Mouse (Mus musculus): ENCODE data around the gene Cyren. TPM values are rescaled to one million over a fixed set of nuclear protein-coding genes. Genes with fewer than 3 reads are reported as not detected.
A peak's percentile ranks its signal among the peaks of the same experiment; 100 is the strongest.

The Cyren gene
- polyA plus RNA-seq, 1 experiment from 2014 or later = 11.4 TPM

DNA sequence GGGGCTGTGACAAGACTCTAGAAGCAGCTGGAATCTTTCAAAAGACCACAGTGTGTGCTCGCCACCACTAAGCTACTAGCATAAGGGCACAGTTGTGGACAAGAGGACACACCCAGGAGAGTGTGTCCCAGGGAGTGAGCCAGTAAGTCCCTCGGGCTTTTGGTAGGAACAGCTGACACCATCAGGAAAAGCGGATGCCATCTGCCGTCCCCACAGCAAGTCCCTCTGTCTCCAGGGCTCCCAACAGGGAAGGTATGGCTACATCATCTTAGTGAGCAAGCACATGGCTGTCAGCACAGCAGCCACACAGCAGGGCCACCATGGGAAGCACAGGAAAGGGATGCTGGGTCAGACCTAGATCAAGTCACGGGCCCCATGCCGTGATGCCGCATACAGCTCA is 17.7 kb upstream of the Cyren start:
- no peak for ATAC-seq (replicated peaks)
- Histone ChIP-seq H3K36me3 (peaks cover 46% of the 10 kb centered on the region), H3K27ac (replicated peaks) (no peak overlapping the region), H3K4me3 (no peak overlapping the region), H3K9me3 (no peaks in the 10 kb centered on the region), H3K27me3 (no peaks in the 10 kb centered on the region), H3K9ac (replicated peaks) (no peak overlapping the region), H3K4me2 (replicated peaks) (no peak overlapping the region), H3K4me1 (no peaks in the 10 kb centered on the region)
- WGBS = 88% methylated on average over 7 of the region's 7 CpGs

DNA sequence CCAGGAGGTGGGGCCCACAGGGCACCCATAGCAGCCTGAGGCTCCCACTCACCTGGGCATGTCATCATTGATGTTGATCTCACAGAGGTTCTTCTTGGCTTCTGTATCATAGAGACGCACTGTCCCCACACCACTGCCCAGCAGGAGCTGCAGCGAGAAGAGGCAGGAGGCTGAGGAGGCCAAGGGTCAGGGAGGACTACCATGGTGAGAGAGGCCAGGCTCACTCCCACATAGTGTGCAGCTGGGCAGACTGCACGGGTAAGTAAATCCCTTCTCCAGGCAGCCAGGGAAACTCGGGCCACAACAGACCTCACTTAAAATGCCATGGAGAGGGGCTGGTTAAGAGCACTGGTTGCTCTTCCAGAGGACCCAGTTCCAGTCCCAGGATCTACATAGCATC is 11.3 kb upstream of the Cyren start:
- no peak overlapping the region for H3K9ac ChIP-seq (replicated peaks)
- no peaks in the 10 kb centered on the region for H3K27me3 ChIP-seq
- no peak for ATAC-seq (replicated peaks)
- peaks cover 39% of the 10 kb centered on the region; the same call in 1 of the 2 replicates for H3K36me3 ChIP-seq
- peaks cover 10% of the 10 kb centered on the region for H3K4me1 ChIP-seq
- no peak overlapping the region for H3K4me3 ChIP-seq
- H3K4me2 ChIP-seq (replicated peaks) = no peak overlapping the region
- no peak overlapping the region for H3K27ac ChIP-seq (replicated peaks)
- 67% methylated on average over 4 of the region's 4 CpGs for WGBS
- no peaks in the 10 kb centered on the region for H3K9me3 ChIP-seq

DNA sequence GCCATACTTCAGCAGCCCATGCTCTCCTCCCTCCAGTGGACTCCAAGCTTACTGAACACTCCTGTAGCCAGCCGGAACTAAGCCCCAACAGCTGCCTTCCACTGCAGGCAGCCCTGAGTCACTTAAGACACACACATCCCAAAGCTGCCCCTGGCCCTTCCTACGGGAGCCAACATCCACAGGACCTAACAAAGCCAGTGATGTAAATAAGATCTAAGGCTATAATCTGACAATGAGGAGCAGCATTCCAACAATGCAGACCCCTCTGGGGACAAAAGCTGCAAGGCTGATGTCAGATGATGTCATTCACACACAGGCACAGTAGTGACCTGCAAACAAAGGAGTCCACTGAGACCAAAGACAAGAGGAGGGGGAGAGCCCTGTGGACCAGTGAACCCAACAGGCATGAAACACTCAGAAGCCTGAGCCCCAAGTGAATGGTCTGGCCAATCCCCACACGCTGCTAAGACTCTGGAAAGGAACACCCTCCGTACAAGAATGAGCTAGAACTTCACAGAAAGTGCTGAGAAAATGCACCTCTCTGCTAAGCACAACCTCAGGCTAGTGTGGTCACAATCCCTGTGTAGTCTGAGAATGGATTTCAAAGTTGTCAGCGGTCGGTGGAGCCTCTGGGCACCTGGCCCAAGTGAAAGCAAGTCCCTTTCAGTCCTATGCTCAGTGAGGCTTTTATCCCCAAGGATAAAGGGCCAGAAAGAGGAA is 9.4 kb upstream of the Cyren start:
- Histone ChIP-seq H3K4me1 (peaks cover 10% of the 10 kb centered on the region), H3K27ac (replicated peaks) (no peak overlapping the region), H3K9ac (replicated peaks) (no peak overlapping the region), H3K9me3 (no peaks in the 10 kb centered on the region), H3K4me2 (replicated peaks) (no peak overlapping the region), H3K4me3 (no peak overlapping the region), H3K27me3 (no peaks in the 10 kb centered on the region), H3K36me3 (peaks cover 28% of the 10 kb centered on the region; the same call in 1 of the 2 replicates)
- 19% methylated on average over 6 of the region's 6 CpGs for WGBS
- peak; percentile 58 for ATAC-seq (replicated peaks)

DNA sequence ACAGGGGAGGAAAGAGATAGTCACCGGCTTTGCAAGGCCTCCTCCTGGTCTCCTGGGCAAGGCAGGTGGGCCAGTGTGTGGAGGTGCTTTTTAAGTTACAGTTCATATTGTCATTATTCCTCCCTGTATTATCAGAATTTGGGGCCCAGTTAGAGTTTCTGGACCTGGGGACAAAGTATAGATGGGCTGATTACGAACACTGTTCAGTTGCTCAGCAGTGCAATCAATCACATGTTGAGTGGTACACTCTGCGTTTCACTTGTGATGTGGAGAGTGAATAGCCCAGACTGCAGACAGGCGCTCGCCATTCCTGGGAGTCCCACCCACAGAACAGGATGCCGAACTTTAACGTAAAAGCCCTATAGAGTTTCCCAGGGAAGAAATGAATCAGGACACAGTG is 6.9 kb upstream of the Cyren start:
- WGBS = 90% methylated on average over 7 of the region's 7 CpGs
- Histone ChIP-seq H3K4me3 (no peak overlapping the region), H3K9ac (replicated peaks) (no peak overlapping the region), H3K27ac (replicated peaks) (no peak overlapping the region), H3K4me2 (replicated peaks) (no peak overlapping the region), H3K9me3 (no peaks in the 10 kb centered on the region), H3K27me3 (no peaks in the 10 kb centered on the region), H3K4me1 (peaks cover 10% of the 10 kb centered on the region), H3K36me3 (peaks cover 16% of the 10 kb centered on the region; the same call in 1 of the 2 replicates)
- no peak for ATAC-seq (replicated peaks)

DNA sequence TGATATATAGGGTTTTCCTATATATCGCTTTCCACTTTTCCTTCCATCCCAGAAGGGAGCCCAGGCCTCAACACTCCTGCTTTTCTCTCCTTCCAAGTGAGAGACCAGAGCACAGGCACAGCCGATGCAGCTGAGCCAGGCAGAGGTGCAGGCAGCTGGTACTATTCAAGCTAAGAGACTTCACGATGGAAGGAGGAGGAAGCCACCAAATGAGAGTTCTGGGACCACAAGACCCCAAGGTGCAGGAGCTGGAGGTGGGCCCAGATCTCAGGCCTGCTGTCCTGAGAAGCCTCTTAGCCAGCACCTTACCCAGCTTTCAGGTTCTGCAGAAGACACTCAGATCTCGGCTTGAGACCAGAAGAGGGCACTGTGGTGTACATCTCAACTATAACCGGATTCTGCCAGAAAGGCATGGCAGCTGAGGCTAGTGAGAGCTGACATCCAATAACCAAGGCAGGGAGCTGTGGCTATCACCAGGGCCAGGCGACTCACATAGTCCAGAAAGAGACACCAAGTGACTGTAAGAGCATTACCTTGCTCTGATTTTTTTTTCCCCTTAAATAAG is 2.1 kb upstream of the Cyren start:
- WGBS = 64% methylated on average over 6 of the region's 6 CpGs
- H3K4me1 ChIP-seq = peaks cover 13% of the 10 kb centered on the region
- no peak for ATAC-seq (replicated peaks)

DNA sequence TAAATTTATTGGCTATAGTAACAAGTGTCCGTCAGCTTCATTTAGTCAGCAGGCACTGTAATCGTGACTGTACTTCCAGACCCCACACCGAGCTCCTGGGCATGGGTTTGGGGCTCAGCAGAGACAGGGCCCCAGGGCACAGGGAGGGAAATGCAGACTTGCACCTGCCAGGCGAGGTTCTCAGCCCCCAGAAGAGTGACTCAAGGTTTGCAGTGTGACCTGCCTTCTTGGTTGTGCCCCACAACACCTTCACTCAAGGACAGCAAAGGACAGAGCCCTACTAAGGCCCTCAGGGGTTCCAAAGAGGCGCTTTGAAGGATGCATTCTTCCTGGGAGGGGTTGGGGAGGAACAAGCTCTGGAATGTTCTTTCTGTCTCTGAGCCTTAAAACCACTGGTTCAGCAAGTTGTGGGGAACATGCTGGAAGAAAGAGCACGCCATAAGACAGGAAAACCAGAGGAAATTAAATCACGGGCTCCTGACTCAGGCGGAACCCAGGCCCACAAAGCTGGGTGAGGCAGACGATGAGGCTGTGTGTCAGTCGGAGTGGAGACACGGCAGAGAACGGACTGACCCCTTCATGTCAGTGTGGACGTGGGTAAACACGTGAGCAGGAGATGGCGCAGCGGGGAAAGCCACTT is 1.4 kb upstream of the Cyren start:
- H3K27me3 ChIP-seq = no peaks in the 10 kb centered on the region
- no peak for ATAC-seq (replicated peaks)
- H3K4me3 ChIP-seq = no peak overlapping the region
- 91% methylated on average over 16 of the region's 16 CpGs for WGBS
- H3K36me3 ChIP-seq = 0 out of 2 replicates have a peak, but pooled peaks cover 3% of the 10 kb centered on the region
- H3K4me1 ChIP-seq = peaks cover 13% of the 10 kb centered on the region
- H3K4me2 ChIP-seq (replicated peaks) = no peak overlapping the region
- no peak overlapping the region for H3K9ac ChIP-seq (replicated peaks)
- no peak overlapping the region for H3K27ac ChIP-seq (replicated peaks)
- H3K9me3 ChIP-seq = no peaks in the 10 kb centered on the region

More for the DNA sequence above, 2.1 kb upstream of the Cyren start:
- H3K27ac ChIP-seq (replicated peaks) = no peak overlapping the region
- H3K27me3 ChIP-seq = no peaks in the 10 kb centered on the region
- H3K4me3 ChIP-seq = no peak overlapping the region
- 0 out of 2 replicates have a peak, but pooled peaks cover 3% of the 10 kb centered on the region for H3K36me3 ChIP-seq
- no peak overlapping the region for H3K4me2 ChIP-seq (replicated peaks)
- H3K9me3 ChIP-seq = no peaks in the 10 kb centered on the region
- H3K9ac ChIP-seq (replicated peaks) = no peak overlapping the region

DNA sequence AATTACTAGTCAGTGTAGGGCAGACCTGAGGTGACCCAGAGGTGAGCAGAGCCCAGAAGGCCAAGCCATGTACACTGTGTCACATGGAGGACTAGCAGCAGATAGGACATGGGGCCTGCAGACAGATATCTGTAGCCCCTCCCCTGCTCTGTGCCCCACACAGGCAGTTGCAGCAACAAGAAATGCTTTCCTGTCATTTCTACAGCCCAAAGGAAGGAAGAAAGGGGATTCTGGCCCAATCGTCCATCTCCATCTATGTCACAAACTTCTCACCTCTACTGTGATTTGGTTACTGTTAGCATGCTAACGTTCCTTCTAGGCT is 1.1 kb downstream of the Cyren start:
- H3K4me1 ChIP-seq = peaks cover 13% of the 10 kb centered on the region
- no peak for ATAC-seq (replicated peaks)
- no peaks in the 10 kb centered on the region for H3K36me3 ChIP-seq
- peak overlapping the region; percentile 95 for H3K9ac ChIP-seq (replicated peaks)
- no peaks in the 10 kb centered on the region for H3K27me3 ChIP-seq
- peak overlapping the region; percentile 79 for H3K4me3 ChIP-seq
- H3K27ac ChIP-seq (replicated peaks) = peak overlapping the region; percentile 90; the same call in 1 of the 2 replicates
- 29% methylated on average over 2 of the region's 2 CpGs for WGBS
- peak overlapping the region; percentile 49 for H3K4me2 ChIP-seq (replicated peaks)
- no peaks in the 10 kb centered on the region for H3K9me3 ChIP-seq

DNA sequence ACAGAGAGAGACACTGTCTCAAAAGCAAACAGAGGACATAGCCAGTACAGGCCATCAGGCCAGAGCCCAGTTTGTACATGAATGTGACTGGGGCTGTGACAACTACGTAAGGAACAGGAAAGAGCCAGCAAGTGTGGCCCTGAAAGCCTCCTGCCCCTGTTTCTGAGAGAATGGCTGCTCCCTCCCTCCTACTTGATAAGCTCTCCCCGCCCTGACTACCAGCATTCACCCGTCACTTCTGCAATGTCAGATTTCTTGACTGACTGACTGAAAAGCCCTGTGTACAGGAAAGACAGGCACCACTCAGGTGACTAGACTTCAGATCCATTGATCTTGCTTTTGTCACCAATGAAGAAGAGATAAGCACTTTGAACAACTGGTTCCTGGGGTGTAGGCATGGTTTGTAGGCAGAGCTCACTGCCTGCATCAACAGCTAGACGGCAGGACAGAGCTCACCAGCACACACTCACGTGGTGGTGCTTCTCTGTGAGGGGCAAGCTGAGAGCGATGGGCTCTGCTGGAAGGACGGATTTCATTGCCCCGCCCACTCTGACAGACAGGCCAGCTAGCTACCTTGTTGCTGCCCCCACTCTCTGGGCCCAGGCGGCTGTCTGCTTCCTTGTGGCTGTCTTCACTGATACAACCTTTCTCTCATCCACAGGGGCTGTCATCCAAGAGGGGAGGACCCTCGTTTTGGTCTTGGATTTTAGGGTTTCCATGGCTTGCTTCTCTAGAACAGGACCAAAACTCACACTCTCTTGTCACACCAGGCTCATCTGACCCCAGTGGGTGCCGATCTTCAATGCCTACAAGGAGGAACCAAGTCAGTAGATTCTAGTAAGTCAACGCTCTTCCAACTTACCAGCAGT is 1.7 kb downstream of the Cyren start:
- H3K4me3 ChIP-seq = no peak overlapping the region
- WGBS = 59% methylated on average over 12 of the region's 12 CpGs

DNA sequence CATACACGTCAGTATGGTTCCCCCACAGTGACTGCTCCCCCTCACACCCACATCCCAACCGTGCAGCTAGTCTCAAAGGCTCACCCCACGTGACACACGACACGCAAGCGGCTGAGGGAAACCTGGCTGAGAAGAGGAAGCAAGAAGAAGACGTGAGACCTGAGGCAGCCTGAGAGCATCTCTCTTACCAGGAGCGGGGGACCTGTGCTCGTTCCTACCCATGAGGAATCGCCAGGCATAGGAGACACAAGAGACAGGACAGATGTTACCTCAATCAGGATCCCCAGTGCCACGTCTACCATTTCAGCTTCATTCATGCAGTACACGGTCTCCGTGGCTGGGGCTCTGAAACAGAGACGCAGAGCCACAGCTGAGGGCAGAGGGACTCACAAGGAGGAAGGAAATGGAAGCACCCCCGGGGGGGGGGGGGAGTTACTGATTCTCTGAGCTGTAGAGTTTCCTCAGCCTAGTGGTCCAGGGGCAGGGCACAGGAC is 2.5 kb downstream of the Cyren start:
- WGBS = 91% methylated on average over 15 of the region's 15 CpGs
- H3K27ac ChIP-seq (replicated peaks) = no peak overlapping the region
- ATAC-seq (replicated peaks) = no peak
- H3K4me2 ChIP-seq (replicated peaks) = no peak overlapping the region
- H3K36me3 ChIP-seq = no peaks in the 10 kb centered on the region
- no peak overlapping the region for H3K4me3 ChIP-seq
- no peaks in the 10 kb centered on the region for H3K9me3 ChIP-seq
- H3K4me1 ChIP-seq = peaks cover 13% of the 10 kb centered on the region
- H3K9ac ChIP-seq (replicated peaks) = no peak overlapping the region
- no peaks in the 10 kb centered on the region for H3K27me3 ChIP-seq

More for the DNA sequence above, 1.7 kb downstream of the Cyren start:
- no peak for ATAC-seq (replicated peaks)
- H3K4me1 ChIP-seq = peaks cover 13% of the 10 kb centered on the region
- H3K27me3 ChIP-seq = no peaks in the 10 kb centered on the region
- H3K36me3 ChIP-seq = no peaks in the 10 kb centered on the region
- no peaks in the 10 kb centered on the region for H3K9me3 ChIP-seq
- H3K9ac ChIP-seq (replicated peaks) = no peak overlapping the region
- no peak overlapping the region; the same call in 1 of the 2 replicates for H3K4me2 ChIP-seq (replicated peaks)
- no peak overlapping the region for H3K27ac ChIP-seq (replicated peaks)

DNA sequence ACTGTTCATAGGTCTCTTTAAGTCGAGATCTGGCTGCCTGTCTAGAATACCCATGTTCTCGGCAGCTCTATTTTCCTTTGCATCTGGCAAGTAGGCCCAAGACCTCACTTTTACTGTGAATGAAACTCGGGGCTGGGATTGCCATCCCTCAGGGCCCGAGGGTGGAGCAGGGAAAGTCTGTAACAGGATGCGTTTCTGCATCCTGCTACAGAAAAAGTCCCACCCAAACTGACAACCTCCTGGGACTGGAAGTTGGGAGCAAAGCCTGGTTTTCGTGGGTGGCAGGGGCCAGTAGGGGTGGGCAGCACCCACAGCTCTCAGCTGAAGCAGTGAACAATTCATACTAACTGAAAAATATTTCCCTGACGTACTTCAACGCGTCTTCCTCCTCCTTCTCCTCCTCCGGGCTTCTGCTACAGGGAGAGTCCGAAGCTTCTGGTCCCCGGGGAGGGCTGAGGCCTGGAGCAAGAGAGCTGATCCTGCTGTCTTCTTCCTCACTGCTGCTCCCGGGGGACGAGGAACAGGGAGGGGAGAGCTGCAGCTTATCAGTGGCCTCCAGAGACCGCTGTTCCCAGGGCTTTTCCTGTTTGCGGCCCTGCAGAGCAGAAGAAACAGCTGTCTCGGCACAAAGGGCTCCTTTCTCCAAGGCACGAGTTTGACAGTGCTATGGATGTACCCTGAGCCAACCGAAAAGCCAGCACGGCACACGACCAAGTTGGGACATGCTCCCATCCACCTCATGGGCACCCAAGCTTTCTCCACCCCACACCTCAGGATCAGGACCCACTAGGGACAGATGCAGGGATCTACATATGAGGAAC is 3.5 kb downstream of the Cyren start:
- no peaks in the 10 kb centered on the region for H3K9me3 ChIP-seq
- peaks cover 13% of the 10 kb centered on the region for H3K4me1 ChIP-seq
- no peaks in the 10 kb centered on the region for H3K36me3 ChIP-seq
- no peak overlapping the region for H3K9ac ChIP-seq (replicated peaks)
- 80% methylated on average over 21 of the region's 21 CpGs for WGBS
- no peak overlapping the region for H3K4me2 ChIP-seq (replicated peaks)
- no peaks in the 10 kb centered on the region for H3K27me3 ChIP-seq
- no peak overlapping the region for H3K27ac ChIP-seq (replicated peaks)
- H3K4me3 ChIP-seq = no peak overlapping the region
- ATAC-seq (replicated peaks) = no peak

DNA sequence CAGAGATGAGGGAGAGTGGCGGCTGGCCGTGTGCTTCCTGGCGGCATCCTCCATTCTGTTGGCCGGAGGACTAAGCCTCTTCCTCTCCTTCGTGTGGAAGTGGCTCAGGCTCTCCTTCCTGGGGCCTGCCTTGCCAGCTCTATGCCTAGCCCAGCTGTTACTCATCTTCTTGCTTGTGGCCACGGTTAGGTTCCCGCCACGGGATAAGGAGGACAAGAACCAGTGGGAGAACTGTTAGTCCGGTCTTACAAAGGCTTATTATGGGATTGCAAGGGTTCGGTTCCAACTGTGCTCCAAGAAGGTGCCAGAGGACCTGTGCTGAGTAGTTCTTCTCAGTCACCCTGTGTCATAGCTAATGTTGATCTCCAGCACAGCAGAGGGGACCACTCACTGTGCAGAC is 5.0 kb downstream of the Cyren start:
- Histone ChIP-seq H3K4me1 (peaks cover 8% of the 10 kb centered on the region), H3K27me3 (no peaks in the 10 kb centered on the region), H3K36me3 (no peaks in the 10 kb centered on the region), H3K27ac (replicated peaks) (no peak overlapping the region), H3K9me3 (no peaks in the 10 kb centered on the region), H3K4me3 (no peak overlapping the region), H3K9ac (replicated peaks) (no peak overlapping the region), H3K4me2 (replicated peaks) (no peak overlapping the region)
- WGBS = 87% methylated on average over 10 of the region's 10 CpGs
- ATAC-seq (replicated peaks) = no peak

Data from forebrain, embryonic 15.5 days (tissue).